Mouse (Mus musculus) olfactory bulb, adult 2 months (tissue): ENCODE data around the gene Cplane1. TPM values are rescaled to one million over a fixed set of nuclear protein-coding genes. Genes with fewer than 3 reads are reported as not detected.

Experiments used
- H3K27ac ChIP-seq: fragments of 200-500 bp; 2 replicates; pipeline ENCODE4 v1.5.1; 2012; ENCODE audit warnings: low read depth, low read length; ENCODE audit not compliant: insufficient read depth
- H3K4me1 ChIP-seq: fragments of 200-500 bp; 2 replicates; pipeline ENCODE4 v1.6.1; 2012; ENCODE audit warnings: low read length; ENCODE audit not compliant: control insufficient read depth, insufficient read depth
- H3K4me3 ChIP-seq: fragments of 200-500 bp; 2 replicates; pipeline ENCODE4 v1.5.1; 2012; ENCODE audit warnings: mild to moderate bottlenecking, low read depth, low read length, moderate library complexity; ENCODE audit not compliant: insufficient read depth
- CTCF ChIP-seq: fragments of 200-500 bp; IDR thresholded peaks from 2 replicates; pipeline ENCODE4 v1.5.1; 2012; ENCODE audit warnings: low read depth, mild to moderate bottlenecking, low read length, moderate library complexity; ENCODE audit not compliant: insufficient read depth
- POLR2A ChIP-seq: fragments of 200-500 bp; IDR thresholded peaks from 2 replicates; pipeline ENCODE4 v1.6.1; 2012; ENCODE audit warnings: mild to moderate bottlenecking, low read depth, low read length, moderate library complexity; ENCODE audit not compliant: insufficient read depth
- WGBS: fragments of 180-500 bp; shearing (Covaris S2); methylation state at CpG from one replicate; pipeline ENCODE4 v1.1.7; 2018; 5-methylcytosine and 5-hydroxymethylcytosine counted together
- polyA plus RNA-seq: library from polyadenylated mRNA; stranded (reverse); fragments of >200 nt; gene quantifications from 2 replicates; pipeline ENCODE4 v1.2.4, GENCODE M21; 2012; ENCODE audit warnings: low replicate concordance; ENCODE audit not compliant: missing spikeins, insufficient read depth, insufficient read length

The Cplane1 gene
- polyA plus RNA-seq, 1 experiment, result not detected

- WGBS, result 36% methylated on average over 19 of the region's 20 CpGs
Measured at GRCm38 (mm10) chr15:8279929-8280610, 111.2 kb downstream of the Cplane1 start.

DNA sequence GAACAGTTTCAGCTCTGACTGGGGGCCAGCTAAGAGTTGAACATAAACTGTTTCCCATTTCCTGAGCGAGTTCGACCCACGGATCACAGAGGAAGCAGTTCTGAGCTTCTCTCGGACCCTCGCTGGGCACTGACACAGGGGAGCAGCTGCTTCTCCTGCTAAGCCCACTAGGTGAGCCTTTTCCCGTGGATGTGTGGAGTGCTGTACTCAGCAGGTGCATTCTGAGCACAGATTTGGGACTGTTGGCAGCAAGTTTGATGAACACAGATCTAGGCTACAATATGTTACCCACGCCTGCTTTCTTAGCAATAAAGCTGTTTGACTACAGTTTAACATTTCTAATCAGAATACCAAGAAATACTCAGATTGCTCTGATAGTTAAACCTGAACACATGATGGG lies 112.8 kb downstream of the Cplane1 start:
- Histone ChIP-seq H3K4me3 (no peak overlapping the region), H3K27ac (no peak overlapping the region), H3K4me1 (peaks cover 8% of the 10 kb centered on the region)
- 70% methylated on average over 7 of the region's 7 CpGs for WGBS
- no peak for TF ChIP-seq POLR2A
- TF ChIP-seq CTCF, result no peak

More at GRCm38 (mm10) chr15:8279929-8280610, 111.2 kb downstream of the Cplane1 start:
- TF ChIP-seq CTCF (no peak), POLR2A (no peak)
- Histone ChIP-seq H3K4me3 (peak overlapping the region; percentile 34; the same call in 1 of the 2 replicates), H3K4me1 (peaks cover 8% of the 10 kb centered on the region), H3K27ac (no peak overlapping the region)

- no peak for TF ChIP-seq CTCF
- TF ChIP-seq POLR2A, result no peak
- no peak overlapping the region for H3K4me3 ChIP-seq
- WGBS, result 85% methylated on average over 2 of the region's 2 CpGs
- H3K4me1 ChIP-seq, result peaks cover 8% of the 10 kb centered on the region
- no peak overlapping the region for H3K27ac ChIP-seq
Measured at GRCm38 (mm10) chr15:8282155-8282554, 113.2 kb downstream of the Cplane1 start.

DNA sequence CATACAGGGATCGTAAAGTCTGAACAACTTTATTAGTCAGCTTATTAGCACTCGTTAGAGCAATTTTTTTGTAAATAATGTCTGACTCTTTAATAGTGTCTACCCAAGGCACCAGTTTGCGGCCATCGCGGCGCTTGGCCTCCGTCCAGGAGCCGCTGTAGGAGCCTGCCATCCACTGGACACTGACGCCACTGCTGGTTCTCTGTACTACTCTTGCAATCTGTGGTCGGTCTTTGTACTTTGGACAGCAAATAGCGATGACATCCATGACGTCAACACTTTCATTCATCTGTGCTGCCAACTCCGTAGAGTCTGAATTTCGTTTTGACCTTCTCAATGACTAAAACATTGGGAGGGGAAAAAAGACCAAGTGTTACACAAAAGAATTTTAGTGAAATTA lies 122.3 kb downstream of the Cplane1 start:
- 78% methylated on average over 14 of the region's 14 CpGs for WGBS
- no peaks in the 10 kb centered on the region for H3K4me1 ChIP-seq
- H3K27ac ChIP-seq, result no peak overlapping the region
- TF ChIP-seq CTCF, result no peak
- TF ChIP-seq POLR2A, result no peak
- no peak overlapping the region for H3K4me3 ChIP-seq

DNA sequence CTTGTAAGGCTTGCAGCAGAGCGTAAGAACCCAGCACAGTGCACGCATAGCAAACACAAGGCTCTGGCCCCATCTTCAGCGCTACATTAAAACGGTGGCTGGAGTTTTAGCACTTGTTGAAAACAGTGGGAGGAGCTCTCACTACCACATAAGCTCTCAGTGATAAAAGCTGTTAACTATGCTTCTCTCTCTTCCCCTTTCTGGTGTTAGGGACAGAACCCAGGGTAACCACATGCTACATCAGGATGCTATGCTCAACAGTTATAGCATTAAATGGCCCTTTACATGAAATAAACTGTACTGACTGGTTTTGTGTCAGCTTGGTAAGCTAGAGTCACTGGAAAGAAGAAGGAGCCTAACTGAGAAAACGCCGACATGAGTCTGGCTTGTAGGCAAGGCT lies 125.2 kb downstream of the Cplane1 start:
- H3K4me3 ChIP-seq, result no peak overlapping the region
- WGBS, result 91% methylated on average over 6 of the region's 6 CpGs
- H3K27ac ChIP-seq, result no peak overlapping the region
- TF ChIP-seq POLR2A, result no peak
- no peak for TF ChIP-seq CTCF
- H3K4me1 ChIP-seq, result no peaks in the 10 kb centered on the region

DNA sequence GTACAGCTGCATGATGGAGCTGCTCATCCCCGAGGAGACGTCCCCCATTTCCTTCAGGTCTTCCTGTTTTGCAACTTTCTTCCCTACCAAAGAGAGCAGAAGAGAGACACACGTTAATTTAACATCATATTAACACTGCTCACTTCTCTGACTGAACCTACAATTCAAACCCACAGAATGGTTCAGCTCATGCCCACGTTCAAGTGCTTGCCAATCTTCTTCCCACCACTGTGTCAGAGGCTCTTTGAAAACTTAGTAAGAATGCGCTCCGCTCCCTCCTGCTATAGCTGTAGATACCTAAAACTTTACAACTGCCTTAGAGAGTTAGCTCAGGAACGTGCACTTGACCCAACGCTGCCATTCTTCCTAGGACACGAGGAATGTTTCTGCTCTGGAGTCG lies 134.0 kb downstream of the Cplane1 start:
- no peaks in the 10 kb centered on the region for H3K4me1 ChIP-seq
- TF ChIP-seq CTCF, result no peak
- no peak for TF ChIP-seq POLR2A

GRCm38 (mm10) chr15:8305474-8305873 lies 136.6 kb downstream of the Cplane1 start:
- WGBS, result 84% methylated on average over 1 of the region's 1 CpGs
- TF ChIP-seq POLR2A (no peak), CTCF (no peak)
- no peaks in the 10 kb centered on the region for H3K4me1 ChIP-seq
- H3K27ac ChIP-seq, result no peak overlapping the region
- H3K4me3 ChIP-seq, result no peak overlapping the region

More for the DNA sequence above, 134.0 kb downstream of the Cplane1 start:
- Histone ChIP-seq H3K27ac (no peak overlapping the region), H3K4me3 (no peak overlapping the region)
- 94% methylated on average over 10 of the region's 10 CpGs for WGBS

- 75% methylated on average over 4 of the region's 4 CpGs for WGBS
- TF ChIP-seq CTCF (no peak), POLR2A (no peak)
- Histone ChIP-seq H3K4me1 (no peaks in the 10 kb centered on the region), H3K27ac (no peak overlapping the region), H3K4me3 (no peak overlapping the region)
Measured at GRCm38 (mm10) chr15:8317381-8317780, 148.5 kb downstream of the Cplane1 start.

DNA sequence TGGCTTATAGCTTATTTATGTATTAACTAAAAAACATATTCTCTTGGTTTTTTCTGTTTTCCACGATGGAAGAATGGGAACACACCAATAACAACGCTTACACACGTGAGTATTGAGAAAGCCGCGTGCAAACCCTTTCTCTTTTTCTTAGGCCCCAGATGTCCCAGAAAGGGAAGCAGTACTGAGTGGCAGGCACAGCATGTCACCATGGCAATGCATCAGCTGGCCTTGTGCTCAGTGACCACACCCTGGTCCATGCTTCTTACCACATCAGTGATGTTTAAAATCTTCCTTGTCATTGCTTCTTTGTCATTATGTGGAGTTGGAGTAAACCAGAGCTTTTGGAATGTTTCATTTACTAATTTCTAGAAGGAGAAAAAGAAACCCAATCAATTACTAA lies 150.3 kb downstream of the Cplane1 start:
- H3K4me1 ChIP-seq, result no peaks in the 10 kb centered on the region
- WGBS, result 93% methylated on average over 5 of the region's 5 CpGs
- no peak overlapping the region for H3K4me3 ChIP-seq
- no peak for TF ChIP-seq POLR2A
- no peak for TF ChIP-seq CTCF
- H3K27ac ChIP-seq, result no peak overlapping the region

Other genes starting within 250 kb of the Cplane1 start
- gene Wdr70, start 69.9 kb upstream of the Cplane1 start, polyA plus RNA-seq, result not detected in 2 replicates
- not detected in 2 replicates for gene Nup155, start 59.8 kb upstream of the Cplane1 start, polyA plus RNA-seq